Mouse (Mus musculus) liver, postnatal 0 days (tissue): ENCODE measurements around the gene Hipk2.

Experiments
- CTCF ChIP-seq: sonication (generic); IDR thresholded peaks from 2 replicates; pipeline ENCODE4 v1.5.1; 2016; ENCODE audit warnings: antibody characterized with exemption, low read depth
- EP300 ChIP-seq: IDR thresholded peaks from 2 replicates; pipeline ENCODE4 v1.6.1; 2016; ENCODE audit warnings: antibody characterized with exemption, low read depth, mild to moderate bottlenecking

DNA sequence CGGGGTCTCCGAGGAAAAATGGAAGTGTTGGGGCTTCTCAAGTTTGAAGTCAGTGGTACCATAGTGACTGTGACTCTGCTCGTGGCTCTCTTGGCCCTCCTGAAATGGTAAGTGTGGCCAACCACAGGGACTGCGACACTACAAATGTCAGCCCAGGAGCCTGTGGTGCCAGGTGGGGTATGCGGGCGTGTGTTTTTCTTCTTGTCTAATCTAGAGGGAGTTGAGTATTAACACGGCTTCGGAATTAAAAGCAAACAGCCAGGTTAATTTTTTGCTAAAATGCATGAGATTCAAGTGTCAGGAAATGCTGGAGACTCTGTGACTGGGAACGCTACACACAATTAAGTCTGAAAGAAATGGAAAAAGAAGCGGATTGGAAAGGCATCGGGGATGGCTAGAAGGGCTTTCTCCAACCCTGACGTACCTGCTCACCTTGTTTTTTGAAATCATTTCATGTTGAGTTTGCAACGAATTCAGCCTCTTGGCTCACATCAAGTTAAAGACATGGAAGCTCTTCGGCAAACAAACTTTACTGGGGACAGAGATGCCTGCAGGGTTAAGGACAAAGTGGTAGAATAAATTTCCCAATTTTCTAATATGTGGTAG is 43.3 kb upstream of the Hipk2 start:
- no peak for TF ChIP-seq CTCF
- TF ChIP-seq EP300, result no peak
